Mouse (Mus musculus): ENCODE data around the gene Sema6d.

DNA sequence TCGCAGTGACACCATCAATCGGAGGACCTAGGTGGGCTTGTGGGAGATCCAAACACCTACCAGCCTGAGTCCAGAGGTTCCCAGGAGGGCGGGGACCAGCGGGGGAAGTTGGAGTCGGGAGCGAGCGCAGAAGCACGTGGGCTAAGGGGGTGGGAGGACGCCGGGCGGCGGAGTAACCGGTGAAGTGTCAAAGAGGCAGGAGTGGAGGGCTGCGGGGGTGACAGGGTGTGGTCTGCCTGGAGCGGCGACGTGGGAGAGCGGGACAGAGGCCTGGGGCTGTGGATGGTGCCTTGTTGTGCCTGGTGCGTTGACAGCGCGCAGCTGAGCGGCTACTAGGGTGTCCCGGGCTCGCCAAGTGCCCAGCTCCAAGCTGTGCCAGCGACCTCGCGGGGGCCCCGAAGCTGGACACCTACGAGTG, at the start of gene Sema6d:
- TF ChIP-seq CTCF (IDR thresholded peaks at IDR 0.05; ENCODE audit: insufficient read depth, low read depth, low read length): no peak
- no peak for TF ChIP-seq POLR2A (IDR thresholded peaks at IDR 0.05; ENCODE audit: insufficient read depth, low read depth, low read length)

All from olfactory bulb, adult 2 months (tissue).